Mouse (Mus musculus): ENCODE results near the gene Perm1. TPM values are rescaled to one million over a fixed set of nuclear protein-coding genes. Genes with fewer than 3 reads are reported as not detected.

The Perm1 gene
- total RNA-seq, 1 experiment, result 0.18 TPM

GRCm38 (mm10) chr4:156252140-156252539, 36.5 kb downstream of the Perm1 start:
- no peak overlapping the region for H3K27ac ChIP-seq (ENCODE audit: insufficient read depth, low read depth, low read length, poor library complexity, severe bottlenecking)
- H3K4me1 ChIP-seq (ENCODE audit: control insufficient read depth in 2 of 2, insufficient read depth in 2 of 2, low read length in 2 of 2, poor library complexity in 1 of 2), result peaks cover 0 to 5% of the 10 kb centered on the region in 2 experiments; a peak in 1 of 4 replicates
- peaks cover 4% of the 10 kb centered on the region for H3K9me3 ChIP-seq (ENCODE audit: control insufficient read depth, insufficient read depth, low read depth, low read length)
- no peak overlapping the region for H3K4me3 ChIP-seq (ENCODE audit: insufficient read depth in 1 of 2, low read depth in 1 of 2, low read length in 2 of 2, poor library complexity in 1 of 2, severe bottlenecking in 1 of 2)
- TF ChIP-seq ZNF384 (IDR thresholded peaks at IDR 0.05; ENCODE audit: low read depth, low read length) (no peak), CHD2 (IDR thresholded peaks at IDR 0.05; ENCODE audit: low read depth, low read length) (no peak), HCFC1 (IDR thresholded peaks at IDR 0.05; ENCODE audit: borderline replicate concordance, insufficient read depth, low read length) (no peak), MAFK (IDR thresholded peaks at IDR 0.05; ENCODE audit: insufficient read depth, low read depth, low read length) (no peak), ZC3H11A (IDR thresholded peaks at IDR 0.05; ENCODE audit: borderline replicate concordance, low read depth, low read length) (no peak)
- H3K9ac ChIP-seq (ENCODE audit: insufficient read depth, low read depth, low read length, poor library complexity, severe bottlenecking), result no peak overlapping the region
- in situ Hi-C loops (cut with MboI; ENCODE audit: low sequenced_read_pairs in 2 of 2, unreplicated experiment in 2 of 2), result no loop called here
- peaks cover 23% of the 10 kb centered on the region for H3K36me3 ChIP-seq (ENCODE audit: control insufficient read depth, insufficient read depth, low read length, poor library complexity, severe bottlenecking)
- no peak for DNase-seq (ENCODE audit: low read depth, low spot score)

GRCm38 (mm10) chr4:156252619-156253018, 37.0 kb downstream of the Perm1 start:
- no peak for DNase-seq (ENCODE audit: low read depth, low spot score)
- Histone ChIP-seq H3K36me3 (ENCODE audit: control insufficient read depth, insufficient read depth, low read length, poor library complexity, severe bottlenecking) (peaks cover 19% of the 10 kb centered on the region), H3K9me3 (ENCODE audit: control insufficient read depth, insufficient read depth, low read depth, low read length) (peaks cover 4% of the 10 kb centered on the region), H3K9ac (ENCODE audit: insufficient read depth, low read depth, low read length, poor library complexity, severe bottlenecking) (no peak overlapping the region), H3K27ac (ENCODE audit: insufficient read depth, low read depth, low read length, poor library complexity, severe bottlenecking) (no peak overlapping the region), H3K4me3 (ENCODE audit: insufficient read depth in 1 of 2, low read depth in 1 of 2, low read length in 2 of 2, poor library complexity in 1 of 2, severe bottlenecking in 1 of 2) (no peak overlapping the region), H3K4me1 (ENCODE audit: control insufficient read depth in 2 of 2, insufficient read depth in 2 of 2, low read length in 2 of 2, poor library complexity in 1 of 2) (peaks cover 0 to 5% of the 10 kb centered on the region in 2 experiments; a peak in 1 of 4 replicates)
- TF ChIP-seq ZNF384 (IDR thresholded peaks at IDR 0.05; ENCODE audit: low read depth, low read length) (no peak), HCFC1 (IDR thresholded peaks at IDR 0.05; ENCODE audit: borderline replicate concordance, insufficient read depth, low read length) (no peak), MAFK (IDR thresholded peaks at IDR 0.05; ENCODE audit: insufficient read depth, low read depth, low read length) (no peak), CHD2 (IDR thresholded peaks at IDR 0.05; ENCODE audit: low read depth, low read length) (no peak), ZC3H11A (IDR thresholded peaks at IDR 0.05; ENCODE audit: borderline replicate concordance, low read depth, low read length) (no peak)
- in situ Hi-C loops (cut with MboI; ENCODE audit: low sequenced_read_pairs in 2 of 2, unreplicated experiment in 2 of 2), result no loop called here

GRCm38 (mm10) chr4:156253043-156253442, 37.4 kb downstream of the Perm1 start:
- Histone ChIP-seq H3K4me3 (ENCODE audit: insufficient read depth in 1 of 2, low read depth in 1 of 2, low read length in 2 of 2, poor library complexity in 1 of 2, severe bottlenecking in 1 of 2) (no peak overlapping the region), H3K9ac (ENCODE audit: insufficient read depth, low read depth, low read length, poor library complexity, severe bottlenecking) (no peak overlapping the region), H3K36me3 (ENCODE audit: control insufficient read depth, insufficient read depth, low read length, poor library complexity, severe bottlenecking) (peaks cover 15% of the 10 kb centered on the region), H3K9me3 (ENCODE audit: control insufficient read depth, insufficient read depth, low read depth, low read length) (peaks cover 4% of the 10 kb centered on the region), H3K27ac (ENCODE audit: insufficient read depth, low read depth, low read length, poor library complexity, severe bottlenecking) (no peak overlapping the region), H3K4me1 (ENCODE audit: control insufficient read depth in 2 of 2, insufficient read depth in 2 of 2, low read length in 2 of 2, poor library complexity in 1 of 2) (peaks cover 0 to 5% of the 10 kb centered on the region in 2 experiments; a peak in 1 of 4 replicates)
- in situ Hi-C loops (cut with MboI; ENCODE audit: low sequenced_read_pairs in 2 of 2, unreplicated experiment in 2 of 2), result no loop called here
- TF ChIP-seq ZC3H11A (IDR thresholded peaks at IDR 0.05; ENCODE audit: borderline replicate concordance, low read depth, low read length), result no peak
- no peak for TF ChIP-seq ZNF384 (IDR thresholded peaks at IDR 0.05; ENCODE audit: low read depth, low read length)
- no peak for TF ChIP-seq CHD2 (IDR thresholded peaks at IDR 0.05; ENCODE audit: low read depth, low read length)
- no peak for TF ChIP-seq MAFK (IDR thresholded peaks at IDR 0.05; ENCODE audit: insufficient read depth, low read depth, low read length)
- TF ChIP-seq HCFC1 (IDR thresholded peaks at IDR 0.05; ENCODE audit: borderline replicate concordance, insufficient read depth, low read length), result no peak
- no peak for DNase-seq (ENCODE audit: low read depth, low spot score)

GRCm38 (mm10) chr4:156254361-156255077, 38.9 kb downstream of the Perm1 start:
- Histone ChIP-seq H3K9me3 (ENCODE audit: control insufficient read depth, insufficient read depth, low read depth, low read length) (0 out of 2 replicates have a peak, but pooled peaks cover 1% of the 10 kb centered on the region), H3K4me1 (ENCODE audit: control insufficient read depth in 2 of 2, insufficient read depth in 2 of 2, low read length in 2 of 2, poor library complexity in 1 of 2) (peaks cover 0 to 3% of the 10 kb centered on the region in 2 experiments; a peak in 1 of 4 replicates), H3K4me3 (ENCODE audit: insufficient read depth in 1 of 2, low read depth in 1 of 2, low read length in 2 of 2, poor library complexity in 1 of 2, severe bottlenecking in 1 of 2) (no peak overlapping the region), H3K36me3 (ENCODE audit: control insufficient read depth, insufficient read depth, low read length, poor library complexity, severe bottlenecking) (peaks cover 1% of the 10 kb centered on the region; the same call in 1 of the 2 replicates), H3K9ac (ENCODE audit: insufficient read depth, low read depth, low read length, poor library complexity, severe bottlenecking) (no peak overlapping the region), H3K27ac (ENCODE audit: insufficient read depth, low read depth, low read length, poor library complexity, severe bottlenecking) (no peak overlapping the region)
- TF ChIP-seq HCFC1 (IDR thresholded peaks at IDR 0.05; ENCODE audit: borderline replicate concordance, insufficient read depth, low read length) (no peak), CHD2 (IDR thresholded peaks at IDR 0.05; ENCODE audit: low read depth, low read length) (no peak), MAFK (IDR thresholded peaks at IDR 0.05; ENCODE audit: insufficient read depth, low read depth, low read length) (no peak), ZC3H11A (IDR thresholded peaks at IDR 0.05; ENCODE audit: borderline replicate concordance, low read depth, low read length) (no peak), ZNF384 (IDR thresholded peaks at IDR 0.05; ENCODE audit: low read depth, low read length) (no peak)
- no peak for DNase-seq (ENCODE audit: low read depth, low spot score)
- in situ Hi-C loops (cut with MboI; ENCODE audit: low sequenced_read_pairs in 2 of 2, unreplicated experiment in 2 of 2), result no loop called here

All from ES-E14 (cell line).